Mouse (Mus musculus) R1 (cell line): ENCODE measurements at regions not wholly inside any gene's neighbourhood (a gene's known extent, or its start where the extent isn't known, plus 50 kb on each side); places are given as distances from the start of the nearest gene placed in this dataset.

Experiments
- DNase-seq: peaks from one replicate; pipeline ENCODE4 v3.0.0-alpha.2; 2018; ENCODE audit warnings: low read depth, low spot score

DNA sequence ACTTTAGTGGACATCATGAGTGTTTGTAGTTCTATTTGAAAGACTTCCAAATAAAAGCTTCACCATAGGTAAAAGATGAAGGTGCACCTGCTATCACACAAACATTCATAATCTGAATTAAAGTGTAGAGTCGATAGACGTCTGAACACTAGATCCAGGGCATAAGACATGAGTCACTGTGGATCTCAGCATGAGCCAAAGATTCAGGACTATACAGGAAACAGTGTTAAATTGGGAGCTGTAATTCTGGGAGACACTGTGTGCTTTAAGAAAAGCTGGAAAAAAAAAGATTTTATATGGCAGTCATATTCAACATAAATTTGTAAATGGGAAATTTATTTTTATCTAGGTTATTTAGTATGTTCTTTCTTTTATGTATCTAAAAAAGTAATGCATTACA lies 160.5 kb downstream of the Pdha2 start:
- no peak for DNase-seq

DNA sequence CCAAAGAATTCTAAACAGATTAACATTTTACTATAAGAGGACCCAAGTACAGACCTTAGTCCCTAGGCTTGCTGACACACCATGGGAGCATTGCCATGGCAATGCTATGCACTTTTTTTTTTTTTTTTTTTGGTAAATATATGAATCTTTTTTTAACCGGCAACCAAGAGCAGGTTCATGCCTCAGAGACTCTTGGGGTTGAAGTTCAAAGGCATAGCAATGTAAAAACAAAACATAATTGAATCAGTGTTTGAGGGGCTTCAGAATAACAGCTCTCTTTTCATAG lies 197.9 kb downstream of the Pdha2 start:
- DNase-seq = no peak

DNA sequence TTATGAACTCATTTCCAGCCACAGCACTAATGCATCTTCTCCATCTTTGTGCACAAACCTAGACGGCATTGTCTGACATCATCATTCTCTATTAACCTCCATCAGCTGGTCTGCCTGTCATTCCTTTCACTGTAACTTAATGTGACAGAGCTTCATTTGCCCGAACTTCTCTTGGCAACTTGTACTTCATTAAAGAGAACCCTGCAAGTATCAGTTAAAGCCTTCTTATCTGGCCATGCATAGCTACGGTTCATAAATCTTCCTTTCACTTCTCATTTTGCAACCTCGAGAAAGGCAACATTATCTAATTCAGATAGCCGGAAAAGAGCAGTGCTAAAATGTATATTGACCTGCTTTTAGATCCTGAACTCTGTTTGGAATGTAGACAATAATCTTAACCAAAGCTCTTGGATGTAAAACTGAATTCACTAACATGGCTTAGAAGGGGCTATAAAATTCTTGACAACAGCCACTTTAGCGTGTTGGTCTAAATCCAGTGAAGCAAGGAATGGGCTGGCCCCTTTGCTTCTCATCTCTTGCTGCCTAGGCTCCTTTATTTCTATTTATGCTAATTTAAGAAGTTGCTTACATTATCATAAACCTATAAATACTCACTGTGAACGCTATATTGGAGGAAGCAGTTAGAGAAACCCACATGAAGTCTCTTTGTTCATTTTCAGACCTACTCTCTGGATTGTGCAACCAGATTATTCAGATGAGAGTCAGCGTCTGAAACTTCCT lies 198.5 kb downstream of the Pdha2 start:
- no peak for DNase-seq

DNA sequence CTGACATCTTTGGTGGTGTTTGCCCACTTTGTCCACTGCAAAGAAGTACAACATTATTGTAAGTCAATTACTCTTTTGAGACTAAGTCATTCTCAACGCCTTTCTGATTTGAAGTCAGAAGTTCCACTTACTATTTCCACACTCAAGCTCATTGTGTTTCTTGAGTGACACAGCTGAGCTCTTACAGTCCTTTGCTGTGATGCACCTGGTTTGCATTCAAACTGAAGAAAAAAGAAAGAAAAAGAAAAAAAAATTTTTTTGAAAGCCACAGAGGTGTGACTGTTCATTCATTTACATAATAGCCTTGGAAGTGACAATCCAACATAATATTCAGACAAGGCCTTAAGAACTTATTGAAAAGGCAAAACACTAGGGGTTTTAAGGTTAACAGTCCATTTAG lies 199.2 kb downstream of the Pdha2 start:
- no peak for DNase-seq

DNA sequence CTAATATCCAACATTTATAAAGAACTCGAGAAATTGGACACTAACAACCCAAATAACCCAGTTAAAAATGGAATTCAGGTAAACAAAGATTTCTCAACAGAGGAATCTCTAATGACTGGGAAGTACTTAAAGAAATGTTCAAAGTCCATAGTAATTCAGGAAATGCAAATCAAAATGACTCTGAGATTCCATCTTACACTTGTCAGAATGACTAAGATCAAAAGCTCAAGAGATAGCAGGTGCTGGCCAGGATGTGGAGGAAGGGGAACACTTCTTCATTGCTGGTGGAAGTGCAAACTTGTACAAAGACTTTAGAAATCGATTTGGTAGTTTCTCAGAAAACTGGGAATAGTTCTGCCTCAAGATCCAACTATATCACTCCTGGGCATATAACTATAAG lies 203.4 kb downstream of the Pdha2 start:
- no peak for DNase-seq

DNA sequence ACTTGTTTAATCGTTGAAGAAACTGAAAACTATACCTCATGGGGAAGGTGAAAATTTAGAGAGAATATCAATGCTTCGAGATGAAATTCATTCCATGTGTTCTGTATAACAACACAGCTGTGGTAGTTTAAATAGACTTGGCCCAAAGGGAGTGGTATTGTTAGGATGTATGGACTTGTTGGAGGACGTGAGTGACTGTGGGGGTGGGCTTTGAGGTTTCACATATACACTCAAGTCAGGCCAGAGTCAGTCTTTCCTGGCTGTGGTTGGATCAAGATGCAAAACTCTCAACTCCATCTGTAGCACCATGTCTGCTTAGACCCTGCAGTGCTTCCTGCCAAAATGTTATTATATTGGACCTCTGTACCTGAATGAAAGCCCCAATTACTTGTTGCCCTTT lies 206.3 kb downstream of the Pdha2 start:
- DNase-seq = no peak

DNA sequence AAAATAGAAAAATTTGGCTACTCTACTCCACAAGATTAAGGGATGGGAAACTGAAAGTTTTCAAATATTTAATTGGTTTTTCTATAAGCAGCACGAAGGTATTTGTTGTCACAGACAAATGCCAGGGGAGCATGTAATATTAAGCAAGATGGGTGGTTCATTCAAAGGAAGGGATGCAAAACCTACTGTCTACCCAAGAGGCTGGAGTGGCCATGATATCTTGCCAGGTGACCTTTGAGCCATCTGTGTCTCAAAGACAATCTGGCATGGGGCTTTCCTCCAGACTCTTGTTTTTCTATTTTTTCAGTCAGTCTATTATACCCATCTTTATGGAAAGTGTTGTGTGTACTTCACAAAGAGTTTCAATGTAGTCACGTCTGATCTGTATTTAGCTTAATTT lies 208.6 kb downstream of the Pdha2 start:
- DNase-seq = no peak

DNA sequence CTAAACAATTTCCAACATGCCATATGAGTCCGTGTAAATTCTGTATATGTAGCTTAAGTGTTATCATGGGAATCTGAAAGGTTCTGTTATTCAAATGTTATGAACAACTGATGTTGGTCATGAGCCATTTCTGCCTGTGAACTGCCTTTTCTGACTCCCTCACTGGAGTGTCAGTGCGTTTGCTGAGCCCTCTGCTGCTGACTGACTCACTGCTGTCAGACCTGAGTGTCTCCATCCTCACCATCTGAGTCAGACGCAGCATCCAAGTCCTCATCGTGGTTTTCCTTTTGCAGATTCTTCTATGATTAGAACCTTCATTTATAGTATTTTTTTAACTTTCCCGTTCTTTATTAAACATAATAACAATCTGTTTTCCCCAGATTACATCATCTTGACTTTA lies 223.9 kb downstream of the Pdha2 start:
- no peak for DNase-seq

DNA sequence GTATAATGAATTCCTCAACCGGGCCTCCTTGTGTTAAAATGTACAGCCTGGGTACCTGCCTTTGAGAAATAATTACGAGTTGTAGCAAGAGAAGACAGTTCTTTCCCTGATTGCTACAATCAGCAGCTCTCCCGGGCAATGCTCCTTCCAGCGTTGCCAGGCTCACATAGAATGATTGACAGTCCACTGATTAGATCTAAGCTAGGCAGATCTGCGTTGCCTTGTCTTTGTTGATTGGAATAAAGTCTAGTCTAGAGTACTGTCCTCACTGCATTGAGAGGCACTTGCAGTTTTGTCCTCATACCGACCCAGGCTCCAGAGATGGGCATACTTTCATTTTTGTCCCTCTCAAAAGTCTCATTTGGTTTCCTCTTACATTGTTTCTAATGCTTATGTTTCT lies 238.6 kb downstream of the Pdha2 start:
- DNase-seq = no peak

DNA sequence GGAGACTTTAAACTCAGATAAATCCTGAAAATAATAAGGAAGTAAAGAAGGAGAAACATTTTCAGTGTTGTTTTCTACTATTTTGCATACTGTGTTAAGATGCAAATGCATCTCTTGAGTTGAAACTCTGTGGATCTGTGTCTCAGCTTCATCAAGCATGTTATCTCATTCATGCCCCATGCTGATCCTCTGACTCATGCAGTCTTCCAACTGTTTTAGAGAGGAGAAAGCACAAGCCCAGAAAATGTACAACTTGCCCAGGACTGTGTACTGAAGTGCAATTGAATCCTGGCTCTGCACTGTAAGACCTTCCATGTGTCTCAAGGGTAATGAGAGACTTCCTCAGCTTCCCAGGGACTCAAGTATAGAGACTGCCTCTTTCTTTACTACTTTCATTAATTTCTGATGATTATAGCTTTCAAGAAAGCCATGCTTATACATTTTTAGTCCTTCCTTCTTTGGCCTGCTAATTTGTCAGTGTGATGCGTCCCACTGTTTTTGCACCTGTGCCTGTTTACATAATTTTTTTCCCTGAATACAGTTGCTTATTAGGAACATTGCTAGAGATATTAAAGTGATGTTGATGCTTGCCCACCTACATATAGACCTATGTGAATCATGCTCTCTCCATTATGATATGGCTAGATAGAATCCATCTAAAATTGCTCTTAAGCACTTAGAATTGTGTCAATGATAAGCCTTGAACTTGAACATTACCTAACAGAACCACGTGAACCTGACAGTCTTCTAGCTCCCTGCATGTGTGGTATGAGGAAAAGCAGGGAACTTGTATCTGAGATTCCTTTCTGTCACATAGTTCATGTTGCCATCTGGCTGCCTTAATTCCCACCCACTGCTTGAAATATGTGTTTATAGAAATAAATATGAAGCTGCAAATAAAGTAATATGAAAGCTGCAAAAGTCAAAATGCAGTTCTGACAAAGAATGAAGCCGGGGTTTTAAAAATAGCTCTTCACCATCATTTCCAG lies 242.0 kb downstream of the Pdha2 start:
- DNase-seq = no peak

DNA sequence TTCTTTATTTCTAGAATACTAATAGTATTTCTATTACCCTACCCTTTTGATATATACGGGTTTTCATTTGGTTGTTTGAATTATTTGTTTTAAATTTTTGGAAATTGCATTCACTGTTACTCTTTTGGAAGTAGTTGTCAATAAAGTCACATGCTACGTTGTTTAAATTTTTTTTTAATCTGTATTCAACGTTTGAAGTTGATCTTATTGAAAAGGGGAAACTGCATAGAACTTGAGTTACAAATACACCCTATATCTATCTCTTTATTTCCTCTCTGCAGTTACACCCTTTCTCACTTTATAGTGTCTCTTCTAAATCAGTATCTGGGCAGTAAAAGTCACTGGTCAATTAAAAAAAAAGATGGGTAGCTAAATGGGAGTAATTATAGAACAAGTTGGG lies 243.6 kb downstream of the Pdha2 start:
- no peak for DNase-seq

DNA sequence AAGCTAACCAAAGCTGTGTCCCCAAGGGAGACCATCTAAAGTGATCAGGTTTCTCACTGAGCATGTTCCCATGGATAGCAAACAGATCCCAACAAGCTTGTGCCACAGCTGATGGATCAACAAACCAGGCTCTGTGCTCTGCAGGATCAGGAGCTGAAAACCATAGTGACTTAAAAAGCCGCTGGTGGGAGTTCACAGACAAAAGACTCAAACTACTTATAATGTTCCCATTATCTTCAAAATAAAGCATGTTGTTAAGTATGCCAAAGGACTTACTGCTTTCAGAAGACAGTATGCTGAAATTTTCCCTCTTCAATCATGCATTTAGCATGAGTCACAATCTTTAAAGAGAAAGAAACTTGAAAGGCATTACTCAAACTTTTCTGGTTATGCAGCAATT lies 254.5 kb downstream of the Pdha2 start:
- no peak for DNase-seq

DNA sequence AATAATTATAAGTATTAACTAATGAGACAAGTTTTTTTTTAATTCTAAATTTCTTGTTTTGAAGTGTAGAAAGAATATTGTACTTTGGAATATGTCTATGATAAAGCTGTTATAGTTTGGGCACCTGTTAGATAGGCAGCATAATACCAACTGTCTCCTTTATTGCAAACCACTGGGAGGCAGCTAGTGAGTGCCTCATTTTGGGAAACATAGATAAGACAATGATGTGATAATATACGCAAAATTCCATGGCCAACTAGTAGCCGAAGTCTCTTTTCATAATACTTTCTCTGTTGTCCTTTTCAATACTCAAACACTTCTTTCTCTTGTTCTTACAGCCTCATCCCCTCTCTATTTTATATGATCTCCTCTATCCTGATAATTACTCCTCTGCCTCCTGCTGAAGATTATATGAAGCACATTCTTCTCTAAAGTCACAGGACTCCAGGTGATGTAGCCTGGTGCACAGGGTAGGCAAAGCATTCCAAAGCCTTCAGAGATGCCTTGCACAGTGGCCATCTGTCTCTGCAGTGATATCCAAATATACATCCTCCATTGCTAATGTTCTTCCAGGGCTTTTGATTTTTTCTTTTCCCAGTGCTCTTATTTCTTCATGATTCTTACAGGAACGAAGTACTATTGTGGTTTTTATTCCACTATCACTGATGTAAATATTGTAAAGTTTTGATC lies 259.9 kb downstream of the Pdha2 start:
- DNase-seq = no peak

DNA sequence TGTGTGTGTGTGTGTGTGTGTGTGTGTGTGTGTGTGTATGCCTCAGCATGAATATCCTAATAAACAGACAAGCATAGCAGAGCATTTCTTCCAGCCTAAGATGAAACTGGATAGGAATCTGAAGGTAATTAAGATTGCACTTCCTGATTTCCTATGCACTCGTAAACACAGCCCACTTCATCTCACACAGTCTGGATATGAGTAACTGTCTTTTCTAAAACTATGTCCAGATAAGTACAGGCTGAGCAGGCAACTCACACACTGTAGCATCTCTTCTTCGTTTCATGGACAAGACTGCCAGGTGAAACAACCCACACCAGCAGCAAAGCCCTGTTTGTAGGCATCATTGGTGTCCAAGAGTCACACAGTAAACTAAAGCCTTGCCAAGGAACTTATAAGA lies 261.1 kb downstream of the Pdha2 start:
- no peak for DNase-seq

DNA sequence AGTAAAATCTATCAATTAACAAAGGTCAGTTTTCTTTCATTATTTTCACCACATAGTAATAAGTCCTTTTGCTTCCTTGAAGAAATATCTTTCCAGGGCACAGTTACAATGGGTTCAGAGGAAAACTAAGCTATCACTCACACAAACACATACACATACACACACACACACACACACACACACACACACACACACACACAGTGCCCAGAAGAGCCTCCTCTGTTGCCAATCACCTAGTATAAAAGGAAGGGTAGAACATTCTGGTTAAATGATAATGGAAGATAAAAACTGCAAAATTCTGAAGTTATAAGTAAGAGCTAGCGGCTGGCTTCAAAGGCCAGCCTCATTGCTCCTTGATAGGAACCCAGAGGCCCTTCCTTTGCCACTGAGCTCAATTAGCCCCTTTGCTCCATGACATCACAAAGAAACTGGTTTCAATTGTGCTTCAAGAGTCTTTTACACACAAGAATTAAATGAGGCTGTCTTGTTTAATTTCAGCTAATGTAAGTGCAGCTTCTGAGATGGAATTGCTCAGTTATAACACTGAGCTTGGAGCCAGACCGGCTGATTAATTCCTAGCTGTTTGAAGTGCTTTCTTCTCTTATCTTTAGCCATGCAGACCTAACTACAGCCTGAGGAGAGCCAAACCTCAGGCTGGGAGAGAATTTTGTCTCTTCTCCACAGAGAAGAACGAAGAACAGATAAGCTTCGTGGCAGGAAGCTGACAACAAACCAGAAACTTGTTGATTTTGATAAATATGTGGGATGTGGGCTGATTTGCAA lies 262.1 kb downstream of the Pdha2 start:
- no peak for DNase-seq

DNA sequence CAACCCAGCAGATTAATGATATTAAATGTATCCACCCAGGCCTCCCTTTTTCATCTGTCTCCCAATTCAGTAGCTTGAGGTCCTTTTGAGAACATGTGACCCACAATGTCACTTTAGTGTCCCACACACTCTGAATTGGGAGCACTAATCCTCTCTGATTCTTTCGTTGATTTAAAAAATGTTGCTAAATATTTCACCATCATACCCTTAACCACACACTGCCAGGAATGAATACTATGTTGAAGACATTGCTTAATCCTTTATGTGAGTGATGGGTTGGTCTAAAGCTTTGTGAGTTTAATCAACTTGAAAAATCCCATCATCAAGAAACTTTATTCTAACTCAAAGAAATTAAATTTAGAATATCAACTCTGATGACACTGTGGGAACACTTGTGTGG lies 269.7 kb downstream of the Pdha2 start:
- no peak for DNase-seq

DNA sequence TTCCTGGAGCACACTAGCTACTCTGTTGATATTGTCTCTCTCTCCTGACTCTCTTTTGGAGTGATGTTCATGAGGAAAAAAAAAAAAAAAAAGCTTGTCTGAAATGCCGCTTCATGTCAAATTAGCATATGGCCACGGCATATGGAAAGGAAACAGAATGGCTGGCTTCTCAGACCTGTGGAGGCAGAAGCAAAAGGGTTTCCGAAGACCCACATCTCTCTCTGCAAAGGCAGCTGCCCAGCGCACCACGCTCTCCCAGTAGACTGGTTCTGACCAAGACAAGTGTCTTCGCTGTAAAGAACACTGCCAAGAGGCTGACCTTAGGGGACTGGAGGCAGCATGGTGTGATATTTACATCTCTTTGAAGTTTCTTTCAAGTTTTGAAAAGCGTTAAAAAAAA lies 270.3 kb downstream of the Pdha2 start:
- DNase-seq = no peak

DNA sequence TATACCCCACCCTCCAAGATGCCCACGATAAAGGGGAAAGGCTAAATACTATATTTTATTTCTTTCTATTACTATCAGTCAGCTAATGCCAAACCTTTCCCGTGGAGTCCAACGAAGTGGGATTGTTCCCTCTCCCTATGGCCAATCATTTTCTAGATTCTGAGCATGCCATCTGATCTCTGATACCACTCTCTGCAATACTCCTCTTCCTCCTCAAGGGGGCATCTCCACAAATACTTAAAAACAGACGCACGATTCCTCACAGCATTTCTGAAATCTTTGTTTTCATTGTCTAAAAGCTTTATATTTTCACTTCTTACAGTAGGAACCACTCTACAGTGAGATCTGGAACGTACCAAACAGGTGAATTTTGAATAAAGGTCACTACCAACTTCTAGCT lies 270.8 kb downstream of the Pdha2 start:
- DNase-seq = no peak

DNA sequence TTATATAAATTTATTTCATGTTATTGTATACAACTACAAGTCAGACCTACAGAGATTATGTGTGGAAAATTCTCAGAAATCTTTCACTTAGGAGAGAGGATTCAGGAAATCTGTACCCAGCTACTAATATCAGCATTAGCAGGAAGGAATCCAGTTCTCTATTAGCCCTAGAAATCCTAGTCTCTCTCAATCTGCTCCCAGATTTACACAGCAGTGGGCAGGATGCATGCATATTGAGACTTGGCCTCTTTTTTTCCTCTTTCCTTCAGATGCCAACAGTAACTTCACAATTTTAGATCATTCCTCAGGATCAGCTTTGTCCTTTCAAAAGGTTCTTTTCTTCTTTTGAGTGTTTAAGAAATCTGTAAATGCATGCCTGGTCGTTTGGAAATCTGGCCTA lies 279.0 kb downstream of the Pdha2 start:
- no peak for DNase-seq

DNA sequence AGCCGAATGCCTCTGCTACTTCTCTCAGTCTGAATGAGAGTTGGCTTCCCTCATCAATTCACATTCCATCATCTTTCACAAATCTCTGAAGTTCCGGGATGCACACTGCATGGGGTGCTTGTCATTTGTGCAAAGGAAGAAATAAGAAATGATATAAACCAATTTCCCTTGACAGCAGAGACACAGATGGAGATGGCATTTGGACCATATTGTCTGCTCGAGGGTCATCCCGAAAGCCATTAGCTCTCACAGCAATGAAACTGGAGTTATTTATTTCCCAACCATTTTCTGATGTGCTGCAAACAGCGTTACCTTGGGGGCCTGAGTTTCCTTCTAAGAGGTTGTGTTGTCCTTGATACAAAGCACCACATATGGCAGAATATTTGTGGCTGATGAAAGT lies 285.5 kb downstream of the Pdha2 start:
- no peak for DNase-seq

DNA sequence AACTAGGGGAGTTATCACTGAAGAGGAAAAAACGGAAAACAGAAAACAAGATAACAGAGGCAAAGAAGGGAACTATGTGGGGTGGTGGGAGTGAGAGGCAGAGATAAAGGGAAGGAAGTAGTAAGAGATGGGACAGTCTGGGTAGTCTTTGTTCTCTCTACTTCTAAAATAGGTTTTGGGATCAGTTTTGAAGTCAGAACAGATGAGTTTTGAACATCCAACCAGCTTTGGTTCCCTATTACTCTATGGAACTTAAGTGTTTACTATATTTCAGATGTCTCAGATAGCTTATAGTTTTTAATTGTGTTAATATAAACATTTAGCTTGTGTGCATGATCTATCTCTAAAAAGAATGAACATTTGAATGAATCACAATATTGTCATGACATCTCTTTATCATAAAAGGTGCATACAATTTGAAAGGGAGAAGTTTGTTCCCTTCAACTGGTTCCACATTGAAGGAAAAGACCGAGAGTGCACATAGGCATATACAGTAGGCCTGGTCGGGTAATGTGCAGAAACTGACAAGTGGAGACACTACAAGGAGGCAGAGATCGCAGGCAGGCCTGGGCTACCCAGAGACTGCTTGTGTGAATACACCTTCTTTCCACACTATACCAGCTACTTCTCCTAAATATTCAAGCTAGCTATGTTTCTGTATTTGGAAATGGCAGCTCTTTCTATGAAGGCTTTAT lies 335.8 kb downstream of the Pdha2 start:
- DNase-seq = no peak
